Mouse (Mus musculus): ENCODE results near the gene Pdpk1. TPM values are rescaled to one million over a fixed set of nuclear protein-coding genes. Genes with fewer than 3 reads are reported as not detected.
"Not testable (repeated sequence)": the region's sequence is repeated elsewhere in the genome, so short reads cannot be mapped to it uniquely, and the experiment has no call there.

The Pdpk1 gene
- polyA plus RNA-seq, 1 experiment from 2014 or later: 28.7 TPM

DNA sequence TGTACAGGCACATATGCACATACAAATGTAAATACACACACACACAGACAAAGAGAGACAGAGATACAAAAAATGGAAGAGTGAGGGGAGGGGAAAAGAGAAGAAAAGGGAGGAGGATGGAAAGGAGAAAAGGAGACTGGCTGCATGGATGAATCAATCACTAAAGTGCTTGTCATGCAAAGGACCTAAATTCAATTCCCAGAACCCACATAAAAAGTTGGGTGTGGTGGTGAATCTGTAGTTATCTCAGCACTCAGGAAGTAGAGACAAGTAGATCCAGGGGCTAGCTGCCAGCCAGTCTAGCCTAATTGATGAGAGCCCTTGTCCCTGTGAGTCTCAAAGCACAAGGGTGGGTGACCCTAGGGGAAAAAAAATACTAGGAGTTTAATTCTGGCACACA lies 16.7 kb downstream of the Pdpk1 start:
- Histone ChIP-seq H3K9ac (ENCODE audit: low read depth, low read length) (no peak overlapping the region), H3K4me2 (ENCODE audit: low read length) (no peak overlapping the region), H3K27me3 (ENCODE audit: insufficient read depth, low read length) (no peaks in the 10 kb centered on the region), H3K36me3 (ENCODE audit: insufficient read depth, low read length) (no peaks in the 10 kb centered on the region), H3K4me1 (replicated peaks; ENCODE audit: insufficient read depth, low read length) (no peaks in the 10 kb centered on the region; the same call in 1 of the 2 replicates), H3K4me3 (replicated peaks; ENCODE audit: low read depth, low read length) (no peak overlapping the region), H3K9me3 (replicated peaks; ENCODE audit: low read length) (no peaks in the 10 kb centered on the region), H3K27ac (no peak overlapping the region)
- TF ChIP-seq CTCF (IDR thresholded peaks at IDR 0.05; ENCODE audit: low read depth): no peak
- no peak for ATAC-seq (replicated peaks; ENCODE audit: low FRiP score, low read depth)
- DNase-seq (ENCODE audit: low spot score): no peak

DNA sequence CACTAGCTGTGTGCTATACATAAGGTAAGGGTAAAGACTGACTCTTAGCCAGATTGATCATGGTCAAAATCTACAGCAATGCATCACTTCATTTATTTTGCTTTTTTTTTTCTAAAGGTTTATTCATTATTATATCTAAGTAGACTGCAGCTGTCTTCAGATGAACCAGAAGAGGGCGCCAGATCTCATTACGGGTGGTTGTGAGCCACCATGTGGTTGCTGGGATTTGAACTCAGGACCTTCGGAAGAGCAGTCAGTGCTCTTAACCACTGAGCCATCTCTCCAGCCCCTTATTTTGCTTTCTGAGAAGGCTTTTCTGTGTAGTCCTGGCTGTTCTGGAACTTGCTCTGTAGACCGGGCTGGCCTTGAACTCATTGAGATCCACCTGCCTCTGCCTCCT lies 17.8 kb downstream of the Pdpk1 start:
- 93% methylated on average over 4 of the region's 4 CpGs for WGBS
- not testable (repeated sequence) for H3K27ac ChIP-seq; H3K9ac ChIP-seq (ENCODE audit: low read depth, low read length); H3K4me3 ChIP-seq (replicated peaks; ENCODE audit: low read depth, low read length); H3K27me3 ChIP-seq (ENCODE audit: insufficient read depth, low read length); H3K4me1 ChIP-seq (replicated peaks; ENCODE audit: insufficient read depth, low read length); DNase-seq (ENCODE audit: low spot score); H3K9me3 ChIP-seq (replicated peaks; ENCODE audit: low read length); H3K4me2 ChIP-seq (ENCODE audit: low read length); H3K36me3 ChIP-seq (ENCODE audit: insufficient read depth, low read length); ATAC-seq (replicated peaks; ENCODE audit: low FRiP score, low read depth)
- TF ChIP-seq CTCF (IDR thresholded peaks at IDR 0.05; ENCODE audit: low read depth): peak; percentile 35; the same call in 1 of the 2 replicates

DNA sequence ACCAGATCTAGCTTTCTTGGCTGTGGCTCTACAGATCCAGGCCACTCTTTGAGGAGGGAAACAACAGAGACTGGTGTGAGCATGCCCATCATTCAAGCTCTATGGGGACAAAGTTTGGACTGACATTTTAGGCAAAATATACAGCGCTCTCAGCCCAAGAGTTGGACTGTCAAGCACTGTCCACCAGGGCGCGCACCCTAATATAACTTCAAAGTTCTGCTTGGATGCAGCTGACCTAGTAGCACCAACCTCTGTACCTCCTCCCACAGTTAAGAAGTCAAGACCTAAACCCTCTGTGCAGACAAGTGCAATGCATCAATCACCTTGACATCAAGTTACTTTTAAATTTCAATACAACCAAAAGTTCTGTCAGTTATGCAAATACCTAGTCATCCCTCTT lies 19.2 kb downstream of the Pdpk1 start:
- no peak overlapping the region for H3K4me3 ChIP-seq (replicated peaks; ENCODE audit: low read depth, low read length)
- H3K27ac ChIP-seq: no peak overlapping the region
- no peak overlapping the region for H3K9ac ChIP-seq (ENCODE audit: low read depth, low read length)
- ATAC-seq (replicated peaks; ENCODE audit: low FRiP score, low read depth): no peak
- peak; percentile 17 for DNase-seq (ENCODE audit: low spot score)
- H3K27me3 ChIP-seq (ENCODE audit: insufficient read depth, low read length): no peaks in the 10 kb centered on the region
- 75% methylated on average over 3 of the region's 3 CpGs for WGBS
- H3K4me1 ChIP-seq (replicated peaks; ENCODE audit: insufficient read depth, low read length): no peaks in the 10 kb centered on the region
- H3K9me3 ChIP-seq (replicated peaks; ENCODE audit: low read length): no peaks in the 10 kb centered on the region
- 0 out of 2 replicates have a peak, but pooled peaks have one; percentile 39 for TF ChIP-seq CTCF (IDR thresholded peaks at IDR 0.05; ENCODE audit: low read depth)
- H3K36me3 ChIP-seq (ENCODE audit: insufficient read depth, low read length): no peaks in the 10 kb centered on the region
- no peak overlapping the region for H3K4me2 ChIP-seq (ENCODE audit: low read length)

DNA sequence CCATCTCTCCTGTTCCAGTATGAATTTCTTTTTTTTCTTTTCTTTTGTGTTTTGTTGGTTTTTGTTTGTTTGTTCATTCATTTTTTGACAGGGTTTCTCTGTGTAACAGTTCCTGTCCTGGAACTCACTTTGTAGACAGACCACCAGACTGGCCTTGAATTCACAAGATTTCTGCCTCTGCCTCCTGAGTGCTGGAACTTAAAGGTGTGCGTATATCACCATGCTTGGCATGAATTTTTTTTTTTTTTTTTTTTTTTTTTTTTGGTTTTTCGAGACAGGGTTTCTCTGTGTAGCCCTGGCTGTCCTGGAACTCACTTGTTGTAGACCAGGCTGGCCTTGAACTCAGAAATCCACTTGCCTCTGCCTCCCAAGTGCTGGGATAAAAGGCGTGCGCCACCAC lies 21.5 kb downstream of the Pdpk1 start:
- not testable (repeated sequence) for DNase-seq (ENCODE audit: low spot score); H3K9me3 ChIP-seq (replicated peaks; ENCODE audit: low read length); H3K27ac ChIP-seq; ATAC-seq (replicated peaks; ENCODE audit: low FRiP score, low read depth); H3K27me3 ChIP-seq (ENCODE audit: insufficient read depth, low read length); H3K36me3 ChIP-seq (ENCODE audit: insufficient read depth, low read length); H3K4me1 ChIP-seq (replicated peaks; ENCODE audit: insufficient read depth, low read length); H3K4me3 ChIP-seq (replicated peaks; ENCODE audit: low read depth, low read length); H3K4me2 ChIP-seq (ENCODE audit: low read length); H3K9ac ChIP-seq (ENCODE audit: low read depth, low read length)
- 92% methylated on average over 4 of the region's 4 CpGs for WGBS

DNA sequence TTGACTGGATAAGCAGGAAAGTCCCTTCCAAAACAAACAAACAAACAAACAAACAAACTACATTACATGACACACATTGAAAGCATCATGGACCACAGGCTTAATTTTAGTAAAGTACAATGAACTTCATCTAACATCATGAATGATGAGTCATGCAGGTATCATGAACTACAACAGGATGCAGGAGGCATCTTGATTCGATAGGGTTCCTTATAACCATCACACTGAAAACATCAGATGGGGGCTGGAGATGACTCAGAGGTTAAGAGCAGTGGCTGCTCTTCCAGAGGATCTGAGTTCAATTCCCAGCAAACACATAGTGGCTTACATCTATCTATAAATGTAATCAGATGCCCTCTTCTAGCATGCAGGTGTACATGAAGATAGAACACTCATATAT lies 23.1 kb downstream of the Pdpk1 start:
- no peaks in the 10 kb centered on the region for H3K4me1 ChIP-seq (replicated peaks; ENCODE audit: insufficient read depth, low read length)
- H3K4me2 ChIP-seq (ENCODE audit: low read length): no peak overlapping the region
- WGBS: 96% methylated on average over 1 of the region's 1 CpGs
- ATAC-seq (replicated peaks; ENCODE audit: low FRiP score, low read depth) (no peak), DNase-seq (ENCODE audit: low spot score) (no peak)
- no peak overlapping the region for H3K4me3 ChIP-seq (replicated peaks; ENCODE audit: low read depth, low read length)
- H3K9ac ChIP-seq (ENCODE audit: low read depth, low read length): no peak overlapping the region
- no peaks in the 10 kb centered on the region for H3K9me3 ChIP-seq (replicated peaks; ENCODE audit: low read length)
- H3K27me3 ChIP-seq (ENCODE audit: insufficient read depth, low read length): no peaks in the 10 kb centered on the region
- H3K36me3 ChIP-seq (ENCODE audit: insufficient read depth, low read length): no peaks in the 10 kb centered on the region
- no peak for TF ChIP-seq CTCF (IDR thresholded peaks at IDR 0.05; ENCODE audit: low read depth)
- no peak overlapping the region for H3K27ac ChIP-seq

DNA sequence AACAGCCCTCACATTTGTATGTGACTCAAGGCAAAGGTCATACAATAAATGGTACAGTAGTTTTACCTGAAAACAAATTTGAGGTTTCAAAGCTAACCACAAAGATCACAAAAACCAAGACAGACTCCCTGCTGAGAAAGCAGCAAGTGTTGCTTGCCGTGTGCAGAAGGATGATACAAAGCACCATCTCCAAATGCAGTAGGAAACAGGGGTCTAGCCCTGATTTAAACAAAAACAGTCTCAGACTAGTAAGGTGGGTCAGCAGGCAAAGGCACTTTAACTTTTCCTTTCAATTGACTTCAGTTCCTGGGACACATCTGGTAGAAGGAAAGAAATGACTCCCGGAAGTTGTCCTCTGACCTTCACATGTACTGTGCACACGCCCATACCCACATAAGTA lies 23.9 kb downstream of the Pdpk1 start:
- Histone ChIP-seq H3K9ac (ENCODE audit: low read depth, low read length) (no peak overlapping the region), H3K4me3 (replicated peaks; ENCODE audit: low read depth, low read length) (no peak overlapping the region), H3K4me1 (replicated peaks; ENCODE audit: insufficient read depth, low read length) (no peaks in the 10 kb centered on the region), H3K36me3 (ENCODE audit: insufficient read depth, low read length) (no peaks in the 10 kb centered on the region), H3K4me2 (ENCODE audit: low read length) (no peak overlapping the region), H3K27ac (no peak overlapping the region), H3K9me3 (replicated peaks; ENCODE audit: low read length) (no peaks in the 10 kb centered on the region), H3K27me3 (ENCODE audit: insufficient read depth, low read length) (no peaks in the 10 kb centered on the region)
- ATAC-seq (replicated peaks; ENCODE audit: low FRiP score, low read depth) (no peak), DNase-seq (ENCODE audit: low spot score) (no peak)
- WGBS: 69% methylated on average over 3 of the region's 3 CpGs
- TF ChIP-seq CTCF (IDR thresholded peaks at IDR 0.05; ENCODE audit: low read depth): no peak

DNA sequence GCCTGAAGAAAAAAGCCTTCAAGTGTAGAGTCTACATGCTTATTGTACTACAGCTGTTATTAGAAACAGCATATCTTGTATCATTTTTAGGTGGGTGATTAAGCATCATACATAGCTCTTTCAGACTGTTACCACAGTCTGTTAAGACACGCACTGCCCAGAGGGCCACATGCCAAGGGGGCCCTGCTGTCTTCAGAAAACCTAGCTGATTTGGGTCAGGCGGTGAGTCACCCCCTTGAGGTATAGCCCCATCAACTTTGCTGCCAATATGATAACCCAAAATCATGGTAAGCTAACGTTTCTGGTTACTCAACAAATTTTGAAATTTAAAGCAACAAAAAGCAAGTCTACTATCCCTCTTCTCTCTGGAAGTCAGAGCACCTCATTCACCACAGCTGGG lies 31.3 kb downstream of the Pdpk1 start:
- H3K9me3 ChIP-seq (replicated peaks; ENCODE audit: low read length): no peaks in the 10 kb centered on the region
- no peak overlapping the region for H3K27ac ChIP-seq
- no peak overlapping the region for H3K4me3 ChIP-seq (replicated peaks; ENCODE audit: low read depth, low read length)
- no peak overlapping the region for H3K9ac ChIP-seq (ENCODE audit: low read depth, low read length)
- no peaks in the 10 kb centered on the region for H3K36me3 ChIP-seq (ENCODE audit: insufficient read depth, low read length)
- DNase-seq (ENCODE audit: low spot score) (no peak), ATAC-seq (replicated peaks; ENCODE audit: low FRiP score, low read depth) (no peak)
- TF ChIP-seq CTCF (IDR thresholded peaks at IDR 0.05; ENCODE audit: low read depth): no peak
- no peak overlapping the region for H3K4me2 ChIP-seq (ENCODE audit: low read length)
- H3K27me3 ChIP-seq (ENCODE audit: insufficient read depth, low read length): no peaks in the 10 kb centered on the region
- no peaks in the 10 kb centered on the region for H3K4me1 ChIP-seq (replicated peaks; ENCODE audit: insufficient read depth, low read length)
- WGBS: 86% methylated on average over 3 of the region's 3 CpGs
